Mouse (Mus musculus): ENCODE results near the gene Map3k5. TPM values are rescaled to one million over a fixed set of nuclear protein-coding genes. Genes with fewer than 3 reads are reported as not detected.
"Not testable (repeated sequence)": the region's sequence is repeated elsewhere in the genome, so short reads cannot be mapped to it uniquely, and the experiment has no call there.

Map3k5 gene
- polyA plus RNA-seq, 1 experiment from 2014 or later = 1.3 TPM

GRCm38 (mm10) chr10:19953032-19953761 is 18.9 kb downstream of the Map3k5 start:
- H3K4me1 ChIP-seq = peaks cover 39% of the 10 kb centered on the region
- no peaks in the 10 kb centered on the region for H3K9me3 ChIP-seq (replicated peaks)
- 73% methylated on average over 11 of the region's 11 CpGs for WGBS (ENCODE audit: insufficient replicate concordance)
- H3K36me3 ChIP-seq = no peaks in the 10 kb centered on the region
- no peak overlapping the region for H3K4me2 ChIP-seq
- no peaks in the 10 kb centered on the region for H3K27me3 ChIP-seq (replicated peaks)
- H3K27ac ChIP-seq = no peak overlapping the region
- no peak for ATAC-seq
- no peak overlapping the region for H3K4me3 ChIP-seq
- H3K9ac ChIP-seq = no peak overlapping the region

GRCm38 (mm10) chr10:19954572-19954971 is 20.3 kb downstream of the Map3k5 start:
- H3K4me3 ChIP-seq = no peak overlapping the region
- ATAC-seq = 0 out of 2 replicates have a peak, but pooled peaks have one; percentile 46
- H3K27me3 ChIP-seq (replicated peaks) = no peaks in the 10 kb centered on the region

DNA sequence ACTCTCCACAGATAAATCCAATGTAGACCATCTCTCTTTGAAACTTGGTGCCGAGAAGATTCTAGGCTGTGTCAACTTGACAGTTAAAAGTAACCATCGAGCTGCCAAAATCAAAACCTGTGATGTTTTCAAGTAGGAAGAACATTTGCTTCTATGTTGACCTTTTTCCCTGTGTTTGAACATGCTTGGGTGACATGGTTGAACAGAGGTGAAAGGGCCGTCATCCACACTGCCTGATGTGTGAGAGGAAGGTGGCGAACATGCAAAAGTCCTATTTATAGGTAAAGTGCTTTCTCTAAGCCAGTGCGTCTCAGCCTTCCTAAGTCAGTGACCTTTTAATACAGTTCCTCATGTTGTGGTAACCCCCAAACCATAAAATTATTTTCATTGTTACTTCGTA is 21.5 kb downstream of the Map3k5 start:
- 80% methylated on average over 6 of the region's 6 CpGs for WGBS (ENCODE audit: insufficient replicate concordance)
- no peaks in the 10 kb centered on the region for H3K36me3 ChIP-seq
- H3K4me3 ChIP-seq = no peak overlapping the region
- no peak overlapping the region for H3K9ac ChIP-seq
- no peak overlapping the region for H3K27ac ChIP-seq
- H3K9me3 ChIP-seq (replicated peaks) = no peaks in the 10 kb centered on the region
- no peak for ATAC-seq
- peaks cover 39% of the 10 kb centered on the region for H3K4me1 ChIP-seq
- H3K4me2 ChIP-seq = no peak overlapping the region
- no peaks in the 10 kb centered on the region for H3K27me3 ChIP-seq (replicated peaks)

More at GRCm38 (mm10) chr10:19954572-19954971, 20.3 kb downstream of the Map3k5 start:
- Histone ChIP-seq H3K9me3 (replicated peaks) (no peaks in the 10 kb centered on the region), H3K4me1 (peaks cover 39% of the 10 kb centered on the region), H3K4me2 (peak overlapping the region; percentile 14; the same call in 1 of the 2 replicates), H3K9ac (no peak overlapping the region), H3K27ac (no peak overlapping the region), H3K36me3 (no peaks in the 10 kb centered on the region)
- WGBS (ENCODE audit: insufficient replicate concordance) = 18% methylated on average over 3 of the region's 3 CpGs

DNA sequence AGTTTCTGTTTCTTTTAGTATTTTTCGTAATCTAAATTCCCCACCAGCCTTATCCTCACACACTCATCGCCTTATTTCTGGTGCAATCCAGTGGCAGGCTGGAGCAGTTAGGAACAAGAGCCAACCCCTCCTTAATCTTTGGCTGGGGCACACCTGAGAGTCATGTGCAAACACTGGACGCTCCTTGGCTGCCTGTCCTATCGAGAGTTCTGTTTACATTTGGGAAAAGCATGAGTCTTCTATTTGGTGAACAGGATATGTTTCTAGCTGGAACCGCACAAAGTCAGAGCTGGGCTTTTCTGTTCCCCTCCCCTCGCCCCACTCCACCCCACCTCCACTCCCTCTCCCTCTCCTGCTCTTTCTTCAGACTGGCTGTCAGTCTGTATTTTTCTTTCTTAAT is 22.5 kb downstream of the Map3k5 start:
- WGBS (ENCODE audit: insufficient replicate concordance) = 56% methylated on average over 6 of the region's 6 CpGs

GRCm38 (mm10) chr10:19960831-19961380 is 26.6 kb downstream of the Map3k5 start:
- Histone ChIP-seq H3K27me3 (replicated peaks) (no peaks in the 10 kb centered on the region), H3K27ac (no peak overlapping the region), H3K4me1 (peaks cover 20% of the 10 kb centered on the region), H3K9ac (no peak overlapping the region), H3K36me3 (no peaks in the 10 kb centered on the region), H3K4me3 (no peak overlapping the region), H3K4me2 (no peak overlapping the region), H3K9me3 (replicated peaks) (no peaks in the 10 kb centered on the region)
- ATAC-seq = no peak
- 72% methylated on average over 6 of the region's 6 CpGs for WGBS (ENCODE audit: insufficient replicate concordance)

More for the DNA sequence above, 22.5 kb downstream of the Map3k5 start:
- H3K27ac ChIP-seq = no peak overlapping the region
- H3K4me3 ChIP-seq = no peak overlapping the region
- H3K9ac ChIP-seq = no peak overlapping the region
- ATAC-seq = no peak
- no peaks in the 10 kb centered on the region for H3K9me3 ChIP-seq (replicated peaks)
- no peaks in the 10 kb centered on the region for H3K36me3 ChIP-seq
- peaks cover 39% of the 10 kb centered on the region for H3K4me1 ChIP-seq
- H3K4me2 ChIP-seq = no peak overlapping the region
- H3K27me3 ChIP-seq (replicated peaks) = no peaks in the 10 kb centered on the region

GRCm38 (mm10) chr10:19962746-19963145 is 28.5 kb downstream of the Map3k5 start:
- no peak overlapping the region for H3K9ac ChIP-seq
- ATAC-seq = no peak

GRCm38 (mm10) chr10:19963206-19963605 is 28.9 kb downstream of the Map3k5 start:
- H3K9me3 ChIP-seq (replicated peaks) = no peaks in the 10 kb centered on the region
- WGBS (ENCODE audit: insufficient replicate concordance) = 46% methylated on average over 1 of the region's 1 CpGs
- H3K4me3 ChIP-seq = no peak overlapping the region
- H3K27me3 ChIP-seq (replicated peaks) = no peaks in the 10 kb centered on the region
- no peak for ATAC-seq
- H3K27ac ChIP-seq = no peak overlapping the region
- H3K4me2 ChIP-seq = no peak overlapping the region
- H3K36me3 ChIP-seq = no peaks in the 10 kb centered on the region
- H3K9ac ChIP-seq = no peak overlapping the region
- no peaks in the 10 kb centered on the region for H3K4me1 ChIP-seq

More at GRCm38 (mm10) chr10:19962746-19963145, 28.5 kb downstream of the Map3k5 start:
- Histone ChIP-seq H3K4me3 (no peak overlapping the region), H3K36me3 (no peaks in the 10 kb centered on the region), H3K4me2 (no peak overlapping the region), H3K4me1 (peaks cover 4% of the 10 kb centered on the region; the same call in 1 of the 2 replicates), H3K27me3 (replicated peaks) (no peaks in the 10 kb centered on the region), H3K27ac (no peak overlapping the region), H3K9me3 (replicated peaks) (no peaks in the 10 kb centered on the region)
- WGBS (ENCODE audit: insufficient replicate concordance) = 61% methylated on average over 4 of the region's 4 CpGs

- Histone ChIP-seq H3K4me2 (no peak overlapping the region), H3K27me3 (replicated peaks) (no peaks in the 10 kb centered on the region), H3K9ac (no peak overlapping the region), H3K9me3 (replicated peaks) (no peaks in the 10 kb centered on the region), H3K4me1 (no peaks in the 10 kb centered on the region), H3K36me3 (no peaks in the 10 kb centered on the region), H3K4me3 (no peak overlapping the region), H3K27ac (no peak overlapping the region)
- no peak for ATAC-seq
- WGBS (ENCODE audit: insufficient replicate concordance) = 67% methylated on average over 4 of the region's 4 CpGs
These were observed 29.8 kb downstream of the Map3k5 start for GRCm38 (mm10) chr10:19964105-19964504.

DNA sequence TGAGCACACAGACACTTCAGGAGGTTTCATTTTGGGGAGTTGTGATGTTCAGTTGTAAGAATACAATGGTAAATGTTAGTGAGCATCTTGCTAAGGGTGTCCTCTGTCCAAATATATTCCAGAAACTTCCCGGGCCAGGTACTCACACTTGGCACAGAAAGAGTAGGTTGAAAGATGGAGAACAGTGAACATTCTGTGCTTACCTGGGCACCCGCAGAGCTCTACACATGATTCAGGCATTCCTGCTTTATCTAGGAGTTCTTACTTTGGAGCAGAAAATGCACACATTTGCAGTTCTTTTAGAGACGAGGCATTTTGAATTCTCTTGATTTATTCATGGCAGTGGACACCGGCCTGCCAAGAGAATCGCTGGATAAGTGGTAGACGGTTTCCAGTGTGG is 32.3 kb downstream of the Map3k5 start:
- Histone ChIP-seq H3K9me3 (replicated peaks) (no peaks in the 10 kb centered on the region), H3K9ac (no peak overlapping the region), H3K4me2 (no peak overlapping the region), H3K36me3 (no peaks in the 10 kb centered on the region), H3K27me3 (replicated peaks) (no peaks in the 10 kb centered on the region), H3K4me1 (peaks cover 2% of the 10 kb centered on the region; the same call in 1 of the 2 replicates), H3K27ac (no peak overlapping the region), H3K4me3 (no peak overlapping the region)
- ATAC-seq = no peak
- 70% methylated on average over 6 of the region's 6 CpGs for WGBS (ENCODE audit: insufficient replicate concordance)

DNA sequence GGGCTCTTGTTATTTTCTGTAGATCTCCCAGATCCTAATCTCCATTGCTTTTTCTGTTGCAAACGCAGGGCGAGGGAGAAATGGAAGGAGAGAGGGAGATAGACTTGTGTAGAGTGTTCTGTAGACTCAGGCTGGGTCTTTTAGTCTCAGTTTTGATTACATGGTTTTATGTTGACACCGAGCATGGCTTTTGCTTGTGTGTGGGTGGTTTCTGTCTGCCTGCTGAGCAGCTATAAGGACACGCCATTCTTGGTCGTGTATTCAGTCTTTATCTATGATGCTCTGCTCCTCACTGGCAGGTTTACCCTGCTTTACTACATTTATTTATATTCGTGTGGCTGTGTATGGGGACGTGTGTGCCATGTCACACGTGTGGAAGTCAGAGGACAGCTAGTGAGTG is 34.2 kb downstream of the Map3k5 start:
- Histone ChIP-seq H3K36me3 (no peaks in the 10 kb centered on the region), H3K4me1 (peaks cover 3% of the 10 kb centered on the region; the same call in 1 of the 2 replicates), H3K4me2 (no peak overlapping the region), H3K9me3 (replicated peaks) (no peaks in the 10 kb centered on the region), H3K27ac (no peak overlapping the region), H3K4me3 (no peak overlapping the region), H3K9ac (no peak overlapping the region), H3K27me3 (replicated peaks) (no peaks in the 10 kb centered on the region)
- no peak for ATAC-seq
- 66% methylated on average over 8 of the region's 8 CpGs for WGBS (ENCODE audit: insufficient replicate concordance)

- peaks cover 3% of the 10 kb centered on the region; the same call in 1 of the 2 replicates for H3K4me1 ChIP-seq
- H3K9me3 ChIP-seq (replicated peaks) = no peaks in the 10 kb centered on the region
- no peak overlapping the region for H3K4me3 ChIP-seq
- no peak overlapping the region for H3K27ac ChIP-seq
- no peak overlapping the region for H3K4me2 ChIP-seq
- WGBS (ENCODE audit: insufficient replicate concordance) = 77% methylated on average over 14 of the region's 14 CpGs
- no peaks in the 10 kb centered on the region for H3K36me3 ChIP-seq
- no peak for ATAC-seq
- no peaks in the 10 kb centered on the region for H3K27me3 ChIP-seq (replicated peaks)
- H3K9ac ChIP-seq = no peak overlapping the region
These were observed 35.7 kb downstream of the Map3k5 start for GRCm38 (mm10) chr10:19969831-19970460.

GRCm38 (mm10) chr10:19971491-19971890 is 37.2 kb downstream of the Map3k5 start:
- H3K9ac ChIP-seq; H3K36me3 ChIP-seq; H3K27me3 ChIP-seq (replicated peaks); H3K27ac ChIP-seq; H3K4me3 ChIP-seq; H3K9me3 ChIP-seq (replicated peaks); H3K4me1 ChIP-seq: not testable (repeated sequence)
- H3K4me2 ChIP-seq = 0 out of 2 replicates have a peak overlapping the region, but pooled peaks have one; percentile 6
- peak; percentile 81 for ATAC-seq
- 40% methylated on average over 6 of the region's 7 CpGs for WGBS (ENCODE audit: insufficient replicate concordance)
